In the genomic region with DNA sequence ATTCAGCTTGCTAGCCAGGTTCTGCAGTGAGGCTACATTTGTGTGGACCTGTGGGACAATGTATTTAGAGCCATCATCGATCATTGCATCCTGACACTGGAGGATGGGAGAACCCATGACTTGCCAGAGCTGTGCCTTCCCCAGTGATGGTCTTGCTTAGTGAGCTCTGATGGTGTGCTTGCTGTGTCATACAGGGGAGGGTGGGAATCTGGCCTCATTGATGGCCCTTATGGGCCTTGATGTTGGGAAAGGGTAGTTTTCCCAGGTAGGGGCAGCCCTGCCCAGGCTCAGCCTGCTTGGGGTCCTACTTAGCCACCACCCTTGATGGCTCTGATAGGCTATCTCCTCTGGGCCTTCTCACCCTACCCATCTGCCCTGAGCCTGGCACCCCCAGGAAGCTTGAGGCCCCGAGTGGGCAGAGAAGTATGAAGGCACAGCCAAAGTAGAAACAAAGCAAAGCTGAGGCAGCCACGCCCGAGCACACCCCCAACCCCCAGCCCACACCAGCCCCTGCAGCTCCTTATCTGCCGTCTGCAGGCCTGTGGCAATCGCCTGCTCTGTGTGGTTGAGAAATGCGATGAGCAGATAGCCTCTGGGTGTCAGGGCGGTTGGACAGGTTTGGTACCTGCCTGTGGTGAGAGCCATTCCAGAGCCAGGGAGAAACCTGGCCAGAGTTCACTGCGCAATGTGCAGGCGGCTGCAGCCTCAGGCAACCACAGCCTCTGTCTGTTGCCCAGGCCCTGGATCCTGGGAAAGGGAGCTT, we compare ENCODE assay signal across 10 mouse cellular contexts. TPM values are rescaled to one million over a fixed set of nuclear protein-coding genes. Genes with fewer than 3 reads are reported as not detected.
DNase-seq lines count a peak whose midpoint lies in the region; ATAC-seq lines count a peak whose summit lies in the region.
"Had no signal": no experiment of that assay in that cellular context is flagged by ENCODE, and none has a peak within 500 bp of the region (broad histone marks: within the 10 kb centered on the region; RNA-seq: fewer than 3 reads in every experiment).

No protein-coding gene starts in this region.

- no peak overlapping the region for H3K9ac ChIP-seq in hindbrain, embryonic 14.5 days

- DNase-seq in hindbrain, embryonic 10.5 days (ENCODE audit: low spot score) = no peak
- no peak for DNase-seq in hindbrain, embryonic 14.5 days (ENCODE audit: low spot score)
- DNase-seq in c-Kit-positive CD71-positive TER-119-positive erythroid progenitor cells, embryonic 14.5 days (ENCODE audit: low spot score) = peak; percentile 79
- DNase-seq in limb, embryonic 10.5 days (ENCODE audit: low spot score) = no peak
- peak; percentile 29 to 35 for DNase-seq in spleen, postnatal 36 days (ENCODE audit: low spot score in 2 of 2)
- DNase-seq in adrenal gland, postnatal 25 days = no peak
- DNase-seq in layer of hippocampus, adult 9-10 months (ENCODE audit: low spot score) = no peak
- DNase-seq in left cerebral cortex, adult 9 months (ENCODE audit: low spot score in 2 of 2) = no peak
- DNase-seq: cerebellum, adult 9-10 months had no signal

- peak overlapping the region; percentile 81 for H3K27ac ChIP-seq in hindbrain, embryonic 10.5 days
- H3K27ac ChIP-seq in hindbrain, embryonic 14.5 days = no peak overlapping the region
- H3K27ac ChIP-seq in limb, embryonic 10.5 days = peak overlapping the region; percentile 15; the same call in 1 of the 2 replicates

- no peak for ATAC-seq in hindbrain, embryonic 14.5 days (ENCODE audit: low FRiP score)

- 71% methylated on average over 10 of the region's 10 CpGs for WGBS in hindbrain, embryonic 10.5 days
- WGBS in hindbrain, embryonic 14.5 days = 81% methylated on average over 10 of the region's 10 CpGs
- WGBS in limb, embryonic 10.5 days = 68% methylated on average over 10 of the region's 10 CpGs

- no peak overlapping the region for H3K4me2 ChIP-seq in hindbrain, embryonic 14.5 days (replicated peaks)

- H3K36me3 ChIP-seq in hindbrain, embryonic 10.5 days = no peaks in the 10 kb centered on the region
- no peaks in the 10 kb centered on the region for H3K36me3 ChIP-seq in hindbrain, embryonic 14.5 days (replicated peaks; ENCODE audit: control insufficient read depth, insufficient read depth)
- no peaks in the 10 kb centered on the region for H3K36me3 ChIP-seq in limb, embryonic 10.5 days

- H3K9me3 ChIP-seq in hindbrain, embryonic 10.5 days = no peaks in the 10 kb centered on the region
- H3K9me3 ChIP-seq in hindbrain, embryonic 14.5 days (ENCODE audit: control insufficient read depth, low read length) = no peaks in the 10 kb centered on the region
- H3K9me3 ChIP-seq in limb, embryonic 10.5 days (replicated peaks) = no peaks in the 10 kb centered on the region
- H3K9me3 ChIP-seq: megakaryocyte, embryonic 14.5 days had no signal

- H3K27me3 ChIP-seq in hindbrain, embryonic 10.5 days (ENCODE audit: insufficient read depth, poor library complexity, severe bottlenecking) = no peaks in the 10 kb centered on the region
- no peaks in the 10 kb centered on the region for H3K27me3 ChIP-seq in hindbrain, embryonic 14.5 days (ENCODE audit: control insufficient read depth, insufficient read depth, low read length)
- no peaks in the 10 kb centered on the region for H3K27me3 ChIP-seq in limb, embryonic 10.5 days (ENCODE audit: low read depth, poor library complexity, severe bottlenecking)

- no peak overlapping the region for H3K4me3 ChIP-seq in hindbrain, embryonic 10.5 days
- H3K4me3 ChIP-seq in hindbrain, embryonic 14.5 days (replicated peaks; ENCODE audit: low read length) = no peak overlapping the region
- H3K4me3 ChIP-seq in limb, embryonic 10.5 days = no peak overlapping the region
- H3K4me3 ChIP-seq: megakaryocyte, embryonic 14.5 days had no signal

- H3K4me1 ChIP-seq in hindbrain, embryonic 10.5 days (replicated peaks) = peaks cover 75% of the 10 kb centered on the region
- H3K4me1 ChIP-seq in hindbrain, embryonic 14.5 days (replicated peaks; ENCODE audit: control insufficient read depth, insufficient read depth, low read length) = peaks cover 39% of the 10 kb centered on the region
- peaks cover 68% of the 10 kb centered on the region for H3K4me1 ChIP-seq in limb, embryonic 10.5 days

RNA-seq across cellular contexts. Expression of a gene that starts 26.8 kb away (rescaled TPM):
- polyA plus RNA-seq in hindbrain, embryonic 10.5 days (2016; fragmentation: Nextera tagmentation; extraction: Ambion mirVana) = 10.0 and 10.3 TPM in 2 replicates
- polyA plus RNA-seq in hindbrain, embryonic 14.5 days (2014; fragmentation: Nextera tagmentation; extraction: Ambion mirVana) = 2.4 and 2.7 TPM in 2 replicates
- polyA plus RNA-seq in limb, embryonic 10.5 days (2016; fragmentation: Nextera tagmentation; extraction: Ambion mirVana) = 8.7 and 10.9 TPM in 2 replicates
- 47.8 and 51.5 TPM in 2 replicates for total RNA-seq in adrenal gland, postnatal 25 days (2021)

Comparison
In these comparisons a context has a peak if more than half of its experiments do, and no peak if none do; other contexts are left out.
1. DNase-seq: peak in c-Kit-positive CD71-positive TER-119-positive erythroid progenitor cells, embryonic 14.5 days (single experiment) and spleen, postnatal 36 days (2 of 2); none in hindbrain, embryonic 10.5 days (single experiment), hindbrain, embryonic 14.5 days (single experiment), limb, embryonic 10.5 days (single experiment), adrenal gland, postnatal 25 days (single experiment), layer of hippocampus, adult 9-10 months (single experiment) and left cerebral cortex, adult 9 months (0 of 2).